17 mouse cellular contexts compared by ENCODE assay signal in genomic region chr13:45213116-45213834, GRCm38 (mm10).
DNase-seq lines count a peak whose midpoint lies in the region; ATAC-seq and TF ChIP-seq lines count a peak whose summit lies in the region.
"Had no signal": no experiment of that assay in that cellular context is flagged by ENCODE, and none has a peak within 500 bp of the region (broad histone marks: within the 10 kb centered on the region; RNA-seq: fewer than 3 reads in every experiment).

No protein-coding gene starts in this region.

- DNase-seq in adrenal gland, adult 2 months = peak; percentile 8
- no peak for DNase-seq in adrenal gland, postnatal 36 days
- DNase-seq in kidney, postnatal 0 days (ENCODE audit: low spot score) = peak; percentile 20
- DNase-seq in kidney, adult 2 months = no peak
- no peak for DNase-seq in layer of hippocampus, postnatal 14 days (ENCODE audit: low spot score in 2 of 2)
- DNase-seq: heart, postnatal 10 days; kidney, adult 8-10 months; liver, postnatal 0 days; right cerebral cortex, adult 18-20 months; thymus, postnatal 4 days had no signal

- H3K79me2 ChIP-seq in myocyte (ENCODE audit: control insufficient read depth, insufficient read depth) = no peaks in the 10 kb centered on the region

- H3K36me3 ChIP-seq in forebrain, embryonic 15.5 days = no peaks in the 10 kb centered on the region
- H3K36me3 ChIP-seq in forebrain, embryonic 13.5 days (ENCODE audit: poor library complexity, severe bottlenecking) = no peaks in the 10 kb centered on the region
- H3K36me3 ChIP-seq in kidney, postnatal 0 days (ENCODE audit: insufficient read depth, low read length) = no peaks in the 10 kb centered on the region
- no peaks in the 10 kb centered on the region for H3K36me3 ChIP-seq in kidney, adult 2 months (ENCODE audit: control insufficient read depth, insufficient read depth, low read length)
- H3K36me3 ChIP-seq in myocyte (ENCODE audit: control insufficient read depth, insufficient read depth) = no peaks in the 10 kb centered on the region
- H3K36me3 ChIP-seq: hindbrain, embryonic 13.5 days; midbrain, embryonic 13.5 days had no signal

- H3K9ac ChIP-seq in forebrain, embryonic 15.5 days (replicated peaks) = no peak overlapping the region
- H3K9ac ChIP-seq in forebrain, embryonic 13.5 days = no peak overlapping the region
- no peak overlapping the region for H3K9ac ChIP-seq in kidney, postnatal 0 days (ENCODE audit: low read depth, low read length)
- H3K9ac ChIP-seq: hindbrain, embryonic 13.5 days; liver, postnatal 0 days; midbrain, embryonic 13.5 days had no signal

- TF ChIP-seq POLR2A in kidney, adult 2 months (IDR thresholded peaks at IDR 0.05; ENCODE audit: low read depth, low read length) = no peak
- no peak for TF ChIP-seq POLR2A in myocyte (IDR thresholded peaks at IDR 0.05; ENCODE audit: insufficient read length, low read depth)

- H3K4me2 ChIP-seq in forebrain, embryonic 15.5 days (replicated peaks) = no peak overlapping the region
- H3K4me2 ChIP-seq in forebrain, embryonic 13.5 days = no peak overlapping the region
- no peak overlapping the region for H3K4me2 ChIP-seq in kidney, postnatal 0 days (ENCODE audit: low read length)
- H3K4me2 ChIP-seq in myocyte (ENCODE audit: low read depth) = peak overlapping the region; percentile 1
- H3K4me2 ChIP-seq: hindbrain, embryonic 13.5 days; midbrain, embryonic 13.5 days had no signal

- peaks cover 13% of the 10 kb centered on the region for H3K4me1 ChIP-seq in forebrain, embryonic 15.5 days
- peaks cover 13% of the 10 kb centered on the region for H3K4me1 ChIP-seq in forebrain, embryonic 13.5 days
- H3K4me1 ChIP-seq in kidney, postnatal 0 days (replicated peaks; ENCODE audit: insufficient read depth, low read length) = no peaks in the 10 kb centered on the region
- peaks cover 3% of the 10 kb centered on the region; the same call in 1 of the 2 replicates for H3K4me1 ChIP-seq in kidney, adult 2 months (ENCODE audit: control insufficient read depth, insufficient read depth, low read length)
- H3K4me1 ChIP-seq: midbrain, embryonic 13.5 days had no signal

- 42% methylated on average over 5 of the region's 5 CpGs for WGBS in forebrain, embryonic 15.5 days
- WGBS in forebrain, embryonic 13.5 days = 51% methylated on average over 5 of the region's 5 CpGs
- WGBS in kidney, postnatal 0 days = 28% methylated on average over 5 of the region's 5 CpGs
- 55% methylated on average over 5 of the region's 5 CpGs for WGBS in kidney, adult 2 months

- no peaks in the 10 kb centered on the region for H3K27me3 ChIP-seq in forebrain, embryonic 15.5 days
- H3K27me3 ChIP-seq in forebrain, embryonic 13.5 days = no peaks in the 10 kb centered on the region
- no peaks in the 10 kb centered on the region for H3K27me3 ChIP-seq in kidney, postnatal 0 days (ENCODE audit: insufficient read depth, low read length)
- H3K27me3 ChIP-seq in kidney, adult 2 months (replicated peaks; ENCODE audit: control insufficient read depth, insufficient read depth, low read length) = no peaks in the 10 kb centered on the region
- H3K27me3 ChIP-seq in myocyte (ENCODE audit: control insufficient read depth, insufficient read depth, insufficient read length) = no peaks in the 10 kb centered on the region
- H3K27me3 ChIP-seq: hindbrain, embryonic 13.5 days; midbrain, embryonic 13.5 days had no signal

- no peak overlapping the region for H3ac ChIP-seq in myocyte (ENCODE audit: control insufficient read depth, insufficient read length)

- H3K9me3 ChIP-seq in forebrain, embryonic 15.5 days = no peaks in the 10 kb centered on the region
- no peaks in the 10 kb centered on the region for H3K9me3 ChIP-seq in forebrain, embryonic 13.5 days (replicated peaks)
- no peaks in the 10 kb centered on the region for H3K9me3 ChIP-seq in kidney, postnatal 0 days (replicated peaks; ENCODE audit: low read length)
- H3K9me3 ChIP-seq: hindbrain, embryonic 13.5 days; midbrain, embryonic 13.5 days had no signal

- H3K27ac ChIP-seq in forebrain, embryonic 15.5 days (replicated peaks) = no peak overlapping the region
- no peak overlapping the region for H3K27ac ChIP-seq in forebrain, embryonic 13.5 days
- no peak overlapping the region for H3K27ac ChIP-seq in kidney, postnatal 0 days
- no peak overlapping the region for H3K27ac ChIP-seq in kidney, adult 2 months (ENCODE audit: insufficient read depth, low read depth, low read length)
- H3K27ac ChIP-seq: hindbrain, embryonic 13.5 days; macrophage; midbrain, embryonic 13.5 days had no signal

- H3K4me3 ChIP-seq in forebrain, embryonic 15.5 days = no peak overlapping the region
- no peak overlapping the region for H3K4me3 ChIP-seq in forebrain, embryonic 13.5 days
- no peak overlapping the region for H3K4me3 ChIP-seq in kidney, postnatal 0 days (replicated peaks; ENCODE audit: low read depth, low read length)
- H3K4me3 ChIP-seq in kidney, adult 2 months (ENCODE audit: insufficient read depth, low read depth, low read length) = no peak overlapping the region
- no peak overlapping the region for H3K4me3 ChIP-seq in myocyte
- H3K4me3 ChIP-seq: hindbrain, embryonic 13.5 days; midbrain, embryonic 13.5 days had no signal

- TF ChIP-seq CTCF in kidney, postnatal 0 days (IDR thresholded peaks at IDR 0.05; ENCODE audit: low read depth) = no peak
- no peak for TF ChIP-seq CTCF in kidney, adult 2 months (conservative IDR thresholded peaks at IDR 0.05; ENCODE audit: insufficient read depth, insufficient read length, low read depth, low read length)

- ATAC-seq in forebrain, embryonic 15.5 days (replicated peaks) = peak; percentile 43; the same call in 1 of the 2 replicates
- no peak for ATAC-seq in forebrain, embryonic 13.5 days
- ATAC-seq in kidney, postnatal 0 days (replicated peaks; ENCODE audit: low FRiP score, low read depth) = no peak
- ATAC-seq: activated CD4-positive, CD25-positive, alpha-beta regulatory T cell, adult 4 months; liver, postnatal 0 days; midbrain, embryonic 13.5 days had no signal

TF ChIP-seq in myocyte, 11 proteins besides CTCF, POLR2A, EP300 and RAD21:
- peak; percentile 74 to 86 (median 81) for TF ChIP-seq MYOD1 (IDR thresholded peaks at IDR 0.05; ENCODE audit: control insufficient read depth in 1 of 3, insufficient read length in 2 of 3, low read depth in 2 of 3)
- peak; percentile 53; the same call in 1 of the 2 replicates for TF ChIP-seq CEBPB (IDR thresholded peaks at IDR 0.05; ENCODE audit: insufficient read depth, poor library complexity, severe bottlenecking)
- TF ChIP-seq TCF12 (IDR thresholded peaks at IDR 0.05; ENCODE audit: insufficient read depth, poor library complexity, severe bottlenecking) = peak; percentile 66
- no peak for TF ChIP-seq MAX (IDR thresholded peaks at IDR 0.05; ENCODE audit: low read depth)
- no peak for TF ChIP-seq E2F4 (IDR thresholded peaks at IDR 0.05; ENCODE audit: insufficient read depth)
- TF ChIP-seq USF1 (IDR thresholded peaks at IDR 0.05; ENCODE audit: low read depth) = no peak
- no peak for TF ChIP-seq TCF3 (IDR thresholded peaks at IDR 0.05; ENCODE audit: insufficient read length, low read depth)
- no peak for TF ChIP-seq POLR2AphosphoS2 (IDR thresholded peaks at IDR 0.05; ENCODE audit: insufficient read length, low read depth)
- no peak for TF ChIP-seq REST (IDR thresholded peaks at IDR 0.05; ENCODE audit: insufficient read depth, insufficient read length)
- TF ChIP-seq MYOG (IDR thresholded peaks at IDR 0.05; ENCODE audit: control insufficient read depth in 1 of 3, insufficient read depth in 1 of 3, insufficient read length in 2 of 3, low read depth in 2 of 3) = peak in 2 of 3 experiments; percentile 73 to 74
- TF ChIP-seq SRF (IDR thresholded peaks at IDR 0.05; ENCODE audit: control insufficient read depth, insufficient read length, low read depth) = peak; percentile 44

Comparison
In these comparisons a context has a peak if more than half of its experiments do, and no peak if none do; other contexts are left out.
1. DNase-seq: peak in adrenal gland, adult 2 months (single experiment) and kidney, postnatal 0 days (single experiment); none in adrenal gland, postnatal 36 days (0 of 2), kidney, adult 2 months (single experiment) and layer of hippocampus, postnatal 14 days (0 of 2).